Mouse (Mus musculus): ENCODE measurements around the gene Glrp1.

- no peak for TF ChIP-seq CTCF (conservative IDR thresholded peaks at IDR 0.05; ENCODE audit: low read length)
- TF ChIP-seq POU5F1 (IDR thresholded peaks at IDR 0.05; ENCODE audit: borderline replicate concordance, low read length): no peak
Observed at GRCm38 (mm10) chr1:88478205-88478604, 31.7 kb downstream of the Glrp1 start.
